Mouse (Mus musculus): Measurements from ENCODE around the gene 1700016C15Rik. TPM values are rescaled to one million over a fixed set of nuclear protein-coding genes. Genes with fewer than 3 reads are reported as not detected.

The 1700016C15Rik gene
- total and polyA plus RNA-seq, 2 experiments from 2014 or later = not detected

DNA sequence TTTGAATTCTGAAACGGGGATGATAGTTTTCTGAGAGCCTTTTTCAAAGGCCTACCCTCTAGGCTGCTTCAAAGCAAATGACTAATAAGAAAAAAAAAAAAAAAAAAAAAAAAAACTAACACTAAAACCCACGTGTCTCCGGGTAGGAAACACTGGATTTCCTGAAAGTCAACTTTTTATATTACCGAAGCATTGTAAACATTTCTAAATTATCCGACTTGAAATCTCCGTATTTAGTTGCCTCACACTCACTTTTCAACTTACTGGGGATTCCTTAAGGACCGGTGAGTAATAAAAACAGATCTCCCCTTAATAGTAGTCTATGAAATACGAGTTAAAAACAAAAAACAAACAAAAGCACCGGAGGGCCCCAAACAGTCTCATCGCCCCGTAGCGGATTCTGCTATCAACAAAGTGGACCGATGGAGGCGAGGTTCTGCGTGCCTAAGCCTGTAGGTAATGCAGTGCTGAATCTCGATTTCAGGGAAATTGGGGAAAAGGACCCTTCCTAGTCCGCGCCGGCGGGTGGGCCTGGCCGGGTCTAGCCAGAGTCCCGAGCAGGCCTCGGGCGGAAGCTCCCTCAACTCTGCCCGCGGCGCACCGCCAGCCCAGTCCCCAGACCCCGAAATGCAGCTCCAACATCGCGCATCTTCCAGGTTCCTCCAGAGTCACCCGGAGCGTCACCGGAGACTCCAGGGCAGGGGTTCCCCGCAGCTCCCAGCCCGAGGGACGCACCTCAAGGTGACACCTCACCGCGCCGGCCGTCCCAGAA lies 66.0 kb downstream of the 1700016C15Rik start:
- Histone ChIP-seq H3K4me2 (ENCODE audit: low read depth, low read length) (peak overlapping the region; percentile 71), H3K4me3 (ENCODE audit: low read length) (peak overlapping the region; percentile 80), H3K4me1 (ENCODE audit: insufficient read depth, low read length) (peaks cover 12% of the 10 kb centered on the region; the same call in 1 of the 2 replicates), H3K36me3 (ENCODE audit: insufficient read depth, low read length) (no peaks in the 10 kb centered on the region), H3K9me3 (ENCODE audit: low read length) (no peaks in the 10 kb centered on the region), H3K27me3 (ENCODE audit: insufficient read depth, low read length) (no peaks in the 10 kb centered on the region), H3K9ac (replicated peaks; ENCODE audit: low read length) (peak overlapping the region; percentile 87), H3K27ac (peak overlapping the region; percentile 85)
- 1% methylated on average over 40 of the region's 41 CpGs for WGBS
- TF ChIP-seq CTCF (IDR thresholded peaks at IDR 0.05; ENCODE audit: low read depth) = no peak
- ATAC-seq (no peak), DNase-seq (ENCODE audit: low spot score) (peak; percentile 63)

DNA sequence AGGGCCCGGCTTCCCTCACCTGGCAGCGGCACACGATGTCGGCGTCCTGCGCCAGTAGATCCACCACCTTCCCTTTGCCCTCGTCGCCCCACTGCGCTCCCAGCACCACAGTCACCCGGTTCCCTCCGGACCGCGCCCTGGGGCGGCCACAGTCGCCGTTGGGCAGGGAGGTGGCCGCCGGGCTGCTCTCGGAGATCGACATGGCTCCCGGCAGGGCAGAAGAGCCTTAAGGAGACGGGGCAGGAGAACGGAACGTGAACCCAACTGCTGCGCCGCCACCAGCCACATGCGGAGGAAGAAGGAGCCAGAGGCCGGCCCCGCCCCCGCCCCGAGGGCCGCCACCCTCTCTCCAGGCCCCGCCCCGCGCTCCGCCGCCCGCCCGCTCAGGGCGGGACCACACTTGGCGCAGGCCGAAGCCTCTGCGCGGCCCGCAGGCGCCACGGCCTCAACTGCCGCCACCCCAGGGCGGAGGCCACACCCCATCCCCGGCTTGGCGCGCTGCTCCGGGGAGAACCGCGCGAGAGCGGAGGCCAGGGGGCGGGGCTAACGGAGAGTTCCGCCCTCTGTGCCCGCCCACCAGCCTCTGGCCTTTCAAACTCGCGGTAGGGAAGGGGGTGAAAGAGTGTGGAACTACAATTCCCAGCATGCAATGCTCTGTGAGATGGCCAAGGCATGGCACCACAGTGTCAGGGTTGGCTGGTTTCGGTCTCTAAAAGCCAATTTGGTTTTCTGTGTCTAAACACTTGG lies 66.8 kb downstream of the 1700016C15Rik start, which contains the start of gene Adss:
TSS of gene Adss (minus strand) at position 319 of the 747 bp plus-strand sequence.
- under 1% methylated on average over 52 of the region's 64 CpGs for WGBS

DNA sequence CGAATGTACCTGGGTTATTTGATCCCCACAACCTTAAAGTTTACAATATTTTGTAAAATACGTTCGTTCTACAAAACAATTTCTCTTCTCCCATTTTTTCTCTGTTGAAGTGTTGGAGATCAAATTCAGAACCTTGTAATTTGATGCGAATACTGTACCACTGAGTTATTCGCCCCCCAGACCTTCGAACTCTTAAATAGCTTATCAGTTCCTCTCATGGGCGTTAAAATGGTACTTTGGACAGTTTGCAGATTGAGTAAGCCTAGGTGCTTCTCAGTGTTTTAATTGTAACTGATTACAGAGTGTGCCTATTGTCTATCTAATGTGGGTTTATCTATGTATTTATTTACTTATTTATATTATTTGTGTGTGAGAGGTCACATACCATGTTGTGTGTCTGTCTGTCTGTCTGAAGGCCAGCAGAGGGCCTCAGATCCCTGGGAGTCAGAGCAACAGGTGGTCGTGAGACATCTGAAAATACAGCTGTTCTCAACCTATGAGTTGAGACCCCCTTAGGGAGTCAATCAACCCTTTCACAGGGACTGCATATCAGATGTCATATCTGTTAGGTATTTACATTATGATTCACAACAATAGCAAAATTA lies 67.6 kb downstream of the 1700016C15Rik start:
- no peak overlapping the region for H3K27ac ChIP-seq
- ATAC-seq (no peak), DNase-seq (ENCODE audit: low spot score) (peak; percentile 12)
- no peaks in the 10 kb centered on the region for H3K27me3 ChIP-seq (ENCODE audit: insufficient read depth, low read length)
- no peak overlapping the region for H3K4me3 ChIP-seq (ENCODE audit: low read length)
- no peaks in the 10 kb centered on the region for H3K36me3 ChIP-seq (ENCODE audit: insufficient read depth, low read length)
- H3K9ac ChIP-seq (replicated peaks; ENCODE audit: low read length) = no peak overlapping the region
- TF ChIP-seq CTCF (IDR thresholded peaks at IDR 0.05; ENCODE audit: low read depth) = peak; percentile 26; the same call in 1 of the 2 replicates
- H3K4me1 ChIP-seq (ENCODE audit: insufficient read depth, low read length) = peaks cover 12% of the 10 kb centered on the region; the same call in 1 of the 2 replicates
- H3K4me2 ChIP-seq (ENCODE audit: low read depth, low read length) = no peak overlapping the region
- H3K9me3 ChIP-seq (ENCODE audit: low read length) = no peaks in the 10 kb centered on the region
- 79% methylated on average over 8 of the region's 8 CpGs for WGBS

More for the DNA sequence above, 66.8 kb downstream of the 1700016C15Rik start, which contains the start of gene Adss:
- H3K4me2 ChIP-seq (ENCODE audit: low read depth, low read length) = peak within 1 kb of the TSS; percentile 71
- DNase-seq (ENCODE audit: low spot score) (peak; percentile 99), ATAC-seq (peak; percentile 99)
- TF ChIP-seq CTCF (IDR thresholded peaks at IDR 0.05; ENCODE audit: low read depth) = no peak
- H3K27ac ChIP-seq = peak within 1 kb of the TSS; percentile 85
- peaks cover 12% of the 10 kb centered on the region; the same call in 1 of the 2 replicates for H3K4me1 ChIP-seq (ENCODE audit: insufficient read depth, low read length)
- H3K9me3 ChIP-seq (ENCODE audit: low read length) = no peaks in the 10 kb centered on the region
- H3K27me3 ChIP-seq (ENCODE audit: insufficient read depth, low read length) = no peaks in the 10 kb centered on the region
- H3K4me3 ChIP-seq (ENCODE audit: low read length) = peak within 1 kb of the TSS; percentile 80
- no peaks in the 10 kb centered on the region for H3K36me3 ChIP-seq (ENCODE audit: insufficient read depth, low read length)
- H3K9ac ChIP-seq (replicated peaks; ENCODE audit: low read length) = peak within 1 kb of the TSS; percentile 87

Other genes starting within 250 kb of the 1700016C15Rik start
- 51.3 and 64.0 TPM in 2 replicates for gene Adss, start 66.7 kb downstream of the 1700016C15Rik start, total RNA-seq (2014; rRNA removed)
- gene Adss, start 66.7 kb downstream of the 1700016C15Rik start, polyA plus RNA-seq (2015; fragmentation: Nextera tagmentation; extraction: Ambion mirVana) = 52.1 and 55.3 TPM in 2 replicates

Data from hindbrain, postnatal 0 days (tissue).